Mouse (Mus musculus) naive thymus-derived CD4-positive, alpha-beta T cell, adult 2 months (primary cell): Measurements from ENCODE around the gene Morn5.
A peak's percentile ranks its signal among the peaks of the same experiment; 100 is the strongest.

ENCODE experiments used
- DNase-seq: peaks from one replicate; pipeline ENCODE4 v3.0.0-alpha.2; 2011; ENCODE audit warnings: low read depth

Morn5 gene

GRCm38 (mm10) chr2:36071660-36072305 lies 22.5 kb downstream of the Morn5 start:
- DNase-seq = no peak

- DNase-seq = no peak
Observed at GRCm38 (mm10) chr2:36073781-36074180, 24.5 kb downstream of the Morn5 start.

GRCm38 (mm10) chr2:36075210-36075609 lies 26.0 kb downstream of the Morn5 start:
- DNase-seq = no peak

GRCm38 (mm10) chr2:36077160-36077761 lies 28.0 kb downstream of the Morn5 start:
- no peak for DNase-seq

- no peak for DNase-seq
Observed at GRCm38 (mm10) chr2:36081446-36081845, 32.2 kb downstream of the Morn5 start.

- no peak for DNase-seq
Observed at GRCm38 (mm10) chr2:36082802-36083580, 33.7 kb downstream of the Morn5 start.

- DNase-seq = no peak
Observed at GRCm38 (mm10) chr2:36085041-36085440, 35.8 kb downstream of the Morn5 start.

GRCm38 (mm10) chr2:36089190-36089589 lies 39.9 kb downstream of the Morn5 start:
- no peak for DNase-seq

GRCm38 (mm10) chr2:36090853-36091741 lies 41.8 kb downstream of the Morn5 start:
- peak; percentile 31 for DNase-seq

- DNase-seq = no peak
Observed at GRCm38 (mm10) chr2:36092748-36093147, 43.5 kb downstream of the Morn5 start.

GRCm38 (mm10) chr2:36093301-36093700 lies 44.0 kb downstream of the Morn5 start:
- DNase-seq = no peak

- DNase-seq = no peak
Observed at GRCm38 (mm10) chr2:36093914-36094475, 44.7 kb downstream of the Morn5 start.

GRCm38 (mm10) chr2:36097129-36097815 lies 48.0 kb downstream of the Morn5 start:
- no peak for DNase-seq

- no peak for DNase-seq
Observed at GRCm38 (mm10) chr2:36098021-36098420, 48.8 kb downstream of the Morn5 start.

- no peak for DNase-seq
Observed at GRCm38 (mm10) chr2:36099739-36100138, 50.5 kb downstream of the Morn5 start.

GRCm38 (mm10) chr2:36101866-36102558 lies 52.8 kb downstream of the Morn5 start:
- DNase-seq = no peak

GRCm38 (mm10) chr2:36102559-36102946 lies 53.3 kb downstream of the Morn5 start:
- DNase-seq = peak; percentile 28

- DNase-seq = peak; percentile 7
Observed at GRCm38 (mm10) chr2:36103069-36103554, 53.9 kb downstream of the Morn5 start.

- peak; percentile 20 for DNase-seq
Observed at GRCm38 (mm10) chr2:36103555-36104367, 54.5 kb downstream of the Morn5 start.
